Mouse (Mus musculus) kidney, postnatal 0 days (tissue): Measurements from ENCODE around the gene Sspo. TPM values are rescaled to one million over a fixed set of nuclear protein-coding genes. Genes with fewer than 3 reads are reported as not detected.
A peak's percentile ranks its signal among the peaks of the same experiment; 100 is the strongest.

Experiments used
- ATAC-seq: fragments of 200-750 bp; cut with Nextera tagmentation; replicated peaks from 2 replicates; pipeline ENCODE4 v1.8.0; 2017; ENCODE audit warnings: low read depth, moderate number of reproducible peaks, moderate TSS enrichment, moderate library complexity; ENCODE audit not compliant: low FRiP score
- DNase-seq: peaks from one replicate; pipeline ENCODE4 v3.0.0-alpha.2; 2016; ENCODE audit warnings: low spot score
- H3K27ac ChIP-seq: fragments of 300-500 bp; sonication (generic); 2 replicates; pipeline ENCODE4 v1.5.1; 2014; ENCODE audit warnings: mild to moderate bottlenecking
- H3K27me3 ChIP-seq: fragments of 300-500 bp; sonication (generic); 2 replicates; pipeline ENCODE4 v1.6.1; 2014; ENCODE audit warnings: low read length, mixed read lengths; ENCODE audit not compliant: insufficient read depth
- H3K36me3 ChIP-seq: fragments of 300-500 bp; sonication (generic); 2 replicates; pipeline ENCODE4 v1.6.1; 2014; ENCODE audit warnings: low read length, mixed read lengths; ENCODE audit not compliant: insufficient read depth
- H3K4me1 ChIP-seq: fragments of 300-500 bp; sonication (generic); replicated peaks from 2 replicates; pipeline ENCODE4 v1.6.1; 2014; ENCODE audit warnings: antibody characterized with exemption, low read length, mixed read lengths; ENCODE audit not compliant: insufficient read depth
- H3K4me2 ChIP-seq: fragments of 300-500 bp; sonication (generic); 2 replicates; pipeline ENCODE4 v1.6.1; 2014; ENCODE audit warnings: mild to moderate bottlenecking, low read length, moderate library complexity, mixed read lengths
- H3K4me3 ChIP-seq: fragments of 300-500 bp; sonication (generic); replicated peaks from 2 replicates; pipeline ENCODE4 v1.5.1; 2014; ENCODE audit warnings: low read depth, low read length
- H3K9ac ChIP-seq: fragments of 300-500 bp; sonication (generic); 2 replicates; pipeline ENCODE4 v1.6.1; 2014; ENCODE audit warnings: low read depth, low read length
- H3K9me3 ChIP-seq: fragments of 300-500 bp; sonication (generic); replicated peaks from 2 replicates; pipeline ENCODE4 v1.6.1; 2016; ENCODE audit warnings: low read length, inconsistent platforms, mixed read lengths
- CTCF ChIP-seq: IDR thresholded peaks from 2 replicates; pipeline ENCODE4 v1.5.1; 2016; ENCODE audit warnings: antibody characterized with exemption, low read depth, mild to moderate bottlenecking, moderate library complexity
- WGBS: fragments of 180-500 bp; shearing (Covaris S2); extraction: QIAGEN DNeasy Blood & Tissue Kit; methylation state at CpG from one replicate; pipeline ENCODE4 v1.1.7; 2014; 5-methylcytosine and 5-hydroxymethylcytosine counted together
- polyA plus RNA-seq: library from polyadenylated mRNA; unstranded; fragments of >200 nt; fragmentation: Nextera tagmentation; extraction: Ambion mirVana; gene quantifications from 2 replicates; pipeline ENCODE4 v1.2.1, GENCODE M21; 2015

Sspo gene
- polyA plus RNA-seq, 1 experiment from 2014 or later, result 0.64 TPM

GRCm38 (mm10) chr6:48446896-48447295 lies 1.1 kb upstream of the Sspo start:
- peak overlapping the region; percentile 97 for H3K27ac ChIP-seq
- peaks cover 19% of the 10 kb centered on the region for H3K4me1 ChIP-seq
- H3K36me3 ChIP-seq, result peaks cover 4% of the 10 kb centered on the region; the same call in 1 of the 2 replicates
- DNase-seq, result no peak
- no peak overlapping the region for H3K4me2 ChIP-seq
- ATAC-seq, result no peak
- no peak for TF ChIP-seq CTCF
- H3K4me3 ChIP-seq, result no peak overlapping the region
- WGBS, result 54% methylated on average over 3 of the region's 3 CpGs
- no peaks in the 10 kb centered on the region for H3K9me3 ChIP-seq
- H3K27me3 ChIP-seq, result no peaks in the 10 kb centered on the region
- H3K9ac ChIP-seq, result no peak overlapping the region

- Histone ChIP-seq H3K9me3 (no peaks in the 10 kb centered on the region), H3K9ac (no peak overlapping the region), H3K4me1 (peaks cover 15% of the 10 kb centered on the region), H3K27ac (no peak overlapping the region), H3K36me3 (no peaks in the 10 kb centered on the region), H3K4me2 (no peak overlapping the region), H3K4me3 (no peak overlapping the region), H3K27me3 (no peaks in the 10 kb centered on the region)
- 66% methylated on average over 7 of the region's 7 CpGs for WGBS
- DNase-seq, result peak; percentile 44
- TF ChIP-seq CTCF, result no peak
- ATAC-seq, result no peak
Measured at GRCm38 (mm10) chr6:48448527-48448926, 498 bp downstream of the Sspo start.

- H3K36me3 ChIP-seq, result no peaks in the 10 kb centered on the region
- ATAC-seq (no peak), DNase-seq (no peak)
- H3K4me1 ChIP-seq, result peaks cover 3% of the 10 kb centered on the region; the same call in 1 of the 2 replicates
- no peak for TF ChIP-seq CTCF
- WGBS, result 74% methylated on average over 1 of the region's 1 CpGs
- no peaks in the 10 kb centered on the region for H3K9me3 ChIP-seq
- H3K9ac ChIP-seq, result no peak overlapping the region
- no peak overlapping the region for H3K27ac ChIP-seq
- no peak overlapping the region for H3K4me2 ChIP-seq
- H3K4me3 ChIP-seq, result no peak overlapping the region
- H3K27me3 ChIP-seq, result no peaks in the 10 kb centered on the region
Measured at GRCm38 (mm10) chr6:48452151-48452550, 4.1 kb downstream of the Sspo start.

GRCm38 (mm10) chr6:48452771-48453170 lies 4.7 kb downstream of the Sspo start:
- Histone ChIP-seq H3K27me3 (no peaks in the 10 kb centered on the region), H3K4me2 (no peak overlapping the region), H3K4me1 (no peaks in the 10 kb centered on the region), H3K4me3 (no peak overlapping the region), H3K36me3 (no peaks in the 10 kb centered on the region), H3K9ac (no peak overlapping the region), H3K9me3 (no peaks in the 10 kb centered on the region), H3K27ac (no peak overlapping the region)
- DNase-seq (no peak), ATAC-seq (no peak)
- 68% methylated on average over 3 of the region's 3 CpGs for WGBS
- TF ChIP-seq CTCF, result no peak

DNA sequence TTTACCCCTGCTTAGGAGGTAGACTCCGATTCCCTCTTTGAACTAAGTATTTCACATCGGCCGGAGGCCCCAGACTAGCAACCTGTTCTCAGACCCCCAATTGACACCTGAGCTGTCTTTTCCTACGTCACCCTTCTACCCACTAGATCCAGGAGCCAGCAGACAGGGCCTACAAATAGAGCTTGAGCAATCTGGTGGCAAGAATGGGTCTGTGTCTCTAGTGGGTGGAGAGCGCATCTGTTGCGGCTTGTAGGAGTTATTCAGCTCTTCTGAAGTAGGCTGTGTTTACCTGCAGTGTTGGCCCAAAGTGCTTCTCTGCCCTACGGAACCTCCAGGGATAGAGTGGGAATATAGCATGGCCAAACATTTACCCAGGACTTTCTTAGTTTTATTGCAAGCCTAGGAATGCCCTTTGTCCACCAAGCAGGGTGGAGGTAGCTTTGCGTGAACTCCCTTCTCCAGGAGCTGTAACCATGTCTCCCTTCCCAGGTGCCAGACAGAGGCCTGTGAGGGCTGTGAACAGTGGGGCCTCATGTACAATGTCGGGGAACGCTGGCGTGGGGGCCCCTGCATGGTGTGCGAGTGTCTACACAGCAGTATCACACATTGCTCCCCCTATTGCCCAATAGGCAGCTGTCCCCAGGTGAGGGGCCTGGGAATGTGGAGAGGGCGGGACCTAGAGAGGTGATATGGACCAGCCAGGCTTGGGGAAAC lies 17.1 kb downstream of the Sspo start:
- Histone ChIP-seq H3K36me3 (no peaks in the 10 kb centered on the region), H3K9me3 (no peaks in the 10 kb centered on the region), H3K27me3 (no peaks in the 10 kb centered on the region), H3K4me1 (no peaks in the 10 kb centered on the region), H3K9ac (no peak overlapping the region), H3K4me2 (no peak overlapping the region), H3K4me3 (no peak overlapping the region), H3K27ac (peak overlapping the region; percentile 36; the same call in 1 of the 2 replicates)
- ATAC-seq (no peak; the same call in 1 of the 2 replicates), DNase-seq (no peak)
- 91% methylated on average over 13 of the region's 13 CpGs for WGBS
- no peak for TF ChIP-seq CTCF

DNA sequence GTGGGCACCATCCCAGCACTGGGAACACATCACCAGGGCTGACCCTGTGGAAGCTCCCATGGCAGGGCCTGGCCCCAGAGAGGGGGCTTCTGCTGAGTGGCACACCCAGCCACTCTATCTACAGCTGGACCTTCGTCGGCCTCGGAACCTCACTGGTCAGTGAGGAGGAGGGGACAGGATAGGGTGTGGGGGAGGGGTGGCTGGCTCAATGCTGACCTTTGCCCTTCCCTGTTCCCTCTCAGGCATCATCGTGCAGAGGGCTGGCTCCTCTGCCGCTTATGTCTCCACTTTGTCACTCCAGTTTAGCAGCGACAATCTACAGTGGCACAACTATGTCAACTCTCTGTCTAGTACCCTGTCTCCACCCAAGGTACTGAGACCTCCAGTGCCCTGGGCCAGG lies 18.7 kb downstream of the Sspo start:
- Histone ChIP-seq H3K9me3 (no peaks in the 10 kb centered on the region), H3K36me3 (no peaks in the 10 kb centered on the region), H3K27me3 (no peaks in the 10 kb centered on the region), H3K4me1 (no peaks in the 10 kb centered on the region), H3K27ac (no peak overlapping the region), H3K4me2 (no peak overlapping the region), H3K4me3 (no peak overlapping the region), H3K9ac (no peak overlapping the region)
- ATAC-seq (no peak), DNase-seq (no peak)
- no peak for TF ChIP-seq CTCF
- WGBS, result 23% methylated on average over 6 of the region's 6 CpGs
